In genomic region chr9:72111622-72112550, GRCm38 (mm10) we compare ENCODE assay signal across 8 mouse cellular contexts. TPM values are rescaled to one million over a fixed set of nuclear protein-coding genes. Genes with fewer than 3 reads are reported as not detected.
DNase-seq lines count a peak whose midpoint lies in the region; ATAC-seq and TF ChIP-seq lines count a peak whose summit lies in the region.

TSS of gene Tcf12 (minus strand) at chr9:72111871.

- H3K79me2 ChIP-seq in C2C12 (ENCODE audit: control insufficient read depth, insufficient read depth): peaks cover 45% of the 10 kb centered on the region

- H3ac ChIP-seq in C2C12 (ENCODE audit: control insufficient read depth, insufficient read length, low read depth): peak within 1 kb of the TSS; percentile 98

- H3K27me3 ChIP-seq in C2C12 (ENCODE audit: control insufficient read depth, insufficient read depth, insufficient read length): no peaks in the 10 kb centered on the region
- H3K27me3 ChIP-seq in limb, embryonic 15.5 days: no peaks in the 10 kb centered on the region
- H3K27me3 ChIP-seq in midbrain, postnatal 0 days (ENCODE audit: insufficient read depth, low read length): no peaks in the 10 kb centered on the region

- 1% methylated on average over 87 of the region's 88 CpGs for WGBS in limb, embryonic 15.5 days
- WGBS in midbrain, postnatal 0 days: 2% methylated on average over 64 of the region's 88 CpGs

- peak; percentile 84 to 86 for DNase-seq in heart, adult 9 months (ENCODE audit: low spot score in 2 of 2)
- DNase-seq in kidney, adult 9 months: peak; percentile 87
- peak; percentile 97 for DNase-seq in midbrain, postnatal 0 days (ENCODE audit: low spot score)
- DNase-seq in spleen, postnatal 14 days (ENCODE audit: low spot score in 2 of 2): peak; percentile 65 to 77

- H3K27ac ChIP-seq in bone marrow macrophage, adult 2 months (ENCODE audit: insufficient read depth, low read depth, low read length): peak within 1 kb of the TSS; percentile 61
- peak within 1 kb of the TSS; percentile 79 for H3K27ac ChIP-seq in embryonic fibroblast, embryonic 13.5 days (ENCODE audit: insufficient read depth, low read length)
- H3K27ac ChIP-seq in limb, embryonic 15.5 days: peak within 1 kb of the TSS; percentile 98
- peak within 1 kb of the TSS; percentile 94 for H3K27ac ChIP-seq in midbrain, postnatal 0 days (ENCODE audit: low read depth, low read length)

- peak within 1 kb of the TSS; percentile 70 for H3K4me2 ChIP-seq in limb, embryonic 15.5 days
- H3K4me2 ChIP-seq in midbrain, postnatal 0 days (ENCODE audit: low read depth, low read length, poor library complexity, severe bottlenecking): peak within 1 kb of the TSS; percentile 84

- TF ChIP-seq CTCF in C2C12 (IDR thresholded peaks at IDR 0.05; ENCODE audit: control insufficient read depth, insufficient read depth, insufficient read length): no peak
- TF ChIP-seq CTCF in bone marrow macrophage, adult 2 months (IDR thresholded peaks at IDR 0.05; ENCODE audit: low read depth, low read length): no peak
- TF ChIP-seq CTCF in embryonic fibroblast, embryonic 13.5 days (IDR thresholded peaks at IDR 0.05; ENCODE audit: borderline replicate concordance, insufficient read depth, low read length): no peak
- TF ChIP-seq CTCF in midbrain, postnatal 0 days (IDR thresholded peaks at IDR 0.05): no peak

- H3K9ac ChIP-seq in limb, embryonic 15.5 days: peak within 1 kb of the TSS; percentile 100
- H3K9ac ChIP-seq in midbrain, postnatal 0 days (replicated peaks; ENCODE audit: low read length, poor library complexity, severe bottlenecking): peak within 1 kb of the TSS; percentile 90

- peaks cover 22% of the 10 kb centered on the region for H3K36me3 ChIP-seq in C2C12 (ENCODE audit: control insufficient read depth, insufficient read depth)
- H3K36me3 ChIP-seq in limb, embryonic 15.5 days: 0 out of 2 replicates have a peak, but pooled peaks cover 3% of the 10 kb centered on the region
- no peaks in the 10 kb centered on the region for H3K36me3 ChIP-seq in midbrain, postnatal 0 days (ENCODE audit: insufficient read depth, low read length)

- peaks cover 36% of the 10 kb centered on the region for H3K79me3 ChIP-seq in C2C12 (ENCODE audit: low read depth)

- peak; percentile 81 for ATAC-seq in limb, embryonic 15.5 days (ENCODE audit: insufficient number of reproducible peaks, low FRiP score, low TSS enrichment, low read depth)
- ATAC-seq in midbrain, postnatal 0 days (ENCODE audit: low FRiP score): peak; percentile 86

- H3K9me3 ChIP-seq in limb, embryonic 15.5 days: no peaks in the 10 kb centered on the region
- H3K9me3 ChIP-seq in midbrain, postnatal 0 days (ENCODE audit: low read length): no peaks in the 10 kb centered on the region

- H3K4me3 ChIP-seq in C2C12 (ENCODE audit: insufficient read depth, poor library complexity, severe bottlenecking): peak within 1 kb of the TSS; percentile 66
- H3K4me3 ChIP-seq in bone marrow macrophage, adult 2 months (ENCODE audit: insufficient read depth, low read length): peak within 1 kb of the TSS; percentile 99
- peak within 1 kb of the TSS; percentile 81 for H3K4me3 ChIP-seq in embryonic fibroblast, embryonic 13.5 days (ENCODE audit: insufficient read depth, low read length)
- peak within 1 kb of the TSS; percentile 97 for H3K4me3 ChIP-seq in limb, embryonic 15.5 days
- peak within 1 kb of the TSS; percentile 99 for H3K4me3 ChIP-seq in midbrain, postnatal 0 days (ENCODE audit: low read depth, low read length)

- peaks cover 3% of the 10 kb centered on the region; the same call in 1 of the 2 replicates for H3K4me1 ChIP-seq in bone marrow macrophage, adult 2 months (ENCODE audit: control insufficient read depth, insufficient read depth, low read length)
- H3K4me1 ChIP-seq in embryonic fibroblast, embryonic 13.5 days (ENCODE audit: control insufficient read depth, insufficient read depth, low read length): no peaks in the 10 kb centered on the region
- 0 out of 2 replicates have a peak, but pooled peaks cover 6% of the 10 kb centered on the region for H3K4me1 ChIP-seq in limb, embryonic 15.5 days
- H3K4me1 ChIP-seq in midbrain, postnatal 0 days (ENCODE audit: insufficient read depth, low read length): no peaks in the 10 kb centered on the region; the same call in 1 of the 2 replicates

- no peak for TF ChIP-seq POLR2A in bone marrow macrophage, adult 2 months (IDR thresholded peaks at IDR 0.05; ENCODE audit: borderline replicate concordance, low read depth, low read length)
- TF ChIP-seq POLR2A in embryonic fibroblast, embryonic 13.5 days (IDR thresholded peaks at IDR 0.05; ENCODE audit: low read depth, low read length): peak; percentile 61

TF ChIP-seq in C2C12, 6 proteins besides CTCF, POLR2A, EP300 and RAD21:
- no peak for TF ChIP-seq CEBPB (IDR thresholded peaks at IDR 0.05; ENCODE audit: low read depth)
- TF ChIP-seq MYOG (IDR thresholded peaks at IDR 0.05; ENCODE audit: control insufficient read depth, extremely low read depth, insufficient read length): no peak

RNA-seq across cellular contexts. Expression of gene Tcf12, which starts in this region (rescaled TPM):
- polyA plus RNA-seq in C2C12 (2012; fragmentation: generic; extraction: Trizol): 26.2 TPM
- polyA plus RNA-seq in bone marrow macrophage, adult 2 months (2012; ENCODE audit: insufficient read depth, insufficient read length, missing spikeins): 30.8 and 31.5 TPM in 2 replicates
- 150 and 177 TPM in 2 replicates for polyA plus RNA-seq in embryonic fibroblast, embryonic 13.5 days (2011; ENCODE audit: insufficient read length, low read depth, missing spikeins)
- 81.8 and 90.4 TPM in 2 replicates for polyA plus RNA-seq in limb, embryonic 15.5 days (2015; fragmentation: Nextera tagmentation; extraction: Ambion mirVana)
- 69.6 and 122 TPM in 2 replicates for total RNA-seq in midbrain, postnatal 0 days (2014; rRNA removed)
- 37.4 and 37.5 TPM in 2 replicates for polyA plus RNA-seq in midbrain, postnatal 0 days (2015; fragmentation: Nextera tagmentation; extraction: Ambion mirVana)

Comparison
In these comparisons a context has a peak if more than half of its experiments do, and no peak if none do; other contexts are left out.
1. Peak in every context shown above with its lines: DNase-seq, ATAC-seq, H3K4me3 ChIP-seq and H3K27ac ChIP-seq.